22 mouse cellular contexts compared by ENCODE assay signal in genomic region chr17:26847801-26848200, GRCm38 (mm10). TPM values are rescaled to one million over a fixed set of nuclear protein-coding genes. Genes with fewer than 3 reads are reported as not detected.
"Had no signal": no experiment of that assay in that cellular context is flagged by ENCODE, and none has a peak within 500 bp of the region (broad histone marks: within the 10 kb centered on the region; RNA-seq: fewer than 3 reads in every experiment).

No protein-coding gene starts in this region.

- H3K4me3 ChIP-seq: left cerebral cortex, adult 2 months; limb, embryonic 10.5 days; liver, embryonic 15.5 days; megakaryocyte, embryonic 14.5 days; midbrain, embryonic 12.5 days; stomach, embryonic 15.5 days had no signal

- H3K9me3 ChIP-seq: limb, embryonic 10.5 days; liver, embryonic 15.5 days; megakaryocyte, embryonic 14.5 days; midbrain, embryonic 12.5 days; stomach, embryonic 15.5 days had no signal

- H3K9ac ChIP-seq: liver, embryonic 15.5 days; midbrain, embryonic 12.5 days; stomach, embryonic 15.5 days had no signal

- H3K36me3 ChIP-seq: limb, embryonic 10.5 days; liver, embryonic 15.5 days; midbrain, embryonic 12.5 days; stomach, embryonic 15.5 days had no signal

- H3K27ac ChIP-seq: left cerebral cortex, adult 2 months; limb, embryonic 10.5 days; liver, embryonic 15.5 days; macrophage; midbrain, embryonic 12.5 days; stomach, embryonic 15.5 days had no signal

- H3K4me2 ChIP-seq: liver, embryonic 11.5 days; liver, embryonic 15.5 days; midbrain, embryonic 12.5 days; stomach, embryonic 15.5 days had no signal

- DNase-seq: kidney, postnatal 14 days; lung, adult 2 months; lung, postnatal 10 days; right cerebral cortex, postnatal 14 days; thymus, adult 2 months; thymus, postnatal 25 days had no signal

RNA-seq across cellular contexts. Expression of gene Nkx2-5, which starts 3.0 kb away (rescaled TPM):
- total RNA-seq: layer of hippocampus, adult 8-10 months; layer of hippocampus, postnatal 25 days; left cerebral cortex, adult 2 months; left cerebral cortex, postnatal 14 days; midbrain, postnatal 0 days had no signal
- polyA plus RNA-seq: large intestine, adult 2 months; macrophage; midbrain, embryonic 12.5 days; midbrain, postnatal 0 days; neural tube, embryonic 14.5 days; testis, adult 2 months; urinary bladder, adult 2 months had no signal
